Mouse (Mus musculus) 416B (cell line): Measurements from ENCODE around the gene Dppa4.

ENCODE experiments used
- DNase-seq: peaks from one replicate; pipeline ENCODE4 v3.0.0; 2011; ENCODE audit warnings: low read depth

The Dppa4 gene

GRCm38 (mm10) chr16:48323602-48324345, 40.2 kb downstream of the Dppa4 start:
- DNase-seq, result no peak

GRCm38 (mm10) chr16:48326903-48327302, 43.4 kb downstream of the Dppa4 start:
- peak; percentile 14 for DNase-seq

GRCm38 (mm10) chr16:48328420-48328819, 44.9 kb downstream of the Dppa4 start:
- DNase-seq, result no peak

GRCm38 (mm10) chr16:48331822-48332221, 48.3 kb downstream of the Dppa4 start:
- no peak for DNase-seq

- no peak for DNase-seq
Observed at GRCm38 (mm10) chr16:48335326-48335725, 51.8 kb downstream of the Dppa4 start.
